Mouse (Mus musculus): Measurements from ENCODE around the gene Hoxa11. TPM values are rescaled to one million over a fixed set of nuclear protein-coding genes. Genes with fewer than 3 reads are reported as not detected.

The Hoxa11 gene
- polyA plus RNA-seq, 1 experiment: not detected

- Histone ChIP-seq H3K36me3 (ENCODE audit: control insufficient read depth, insufficient read depth, low read length) (no peaks in the 10 kb centered on the region), H3K4me1 (ENCODE audit: control insufficient read depth, insufficient read depth, insufficient read length) (peaks cover 3% of the 10 kb centered on the region), H3K27ac (ENCODE audit: insufficient read depth, low read length) (no peak overlapping the region), H3K27me3 (ENCODE audit: control insufficient read depth, insufficient read depth, low read length) (peaks cover 16% of the 10 kb centered on the region), H3K4me3 (ENCODE audit: extremely low read depth, insufficient read depth, insufficient read length) (no peak overlapping the region)
- no peak for DNase-seq (ENCODE audit: low read depth in 1 of 2, low spot score in 2 of 2)
- 51% methylated on average over 12 of the region's 12 CpGs for WGBS
- TF ChIP-seq POLR2A (IDR thresholded peaks at IDR 0.05; ENCODE audit: low read depth, low read length) (no peak), CTCF (IDR thresholded peaks at IDR 0.05; ENCODE audit: extremely low read depth, insufficient read depth, insufficient read length, insufficient replicate concordance) (no peak)
These were observed 35.9 kb downstream of the Hoxa11 start for GRCm38 (mm10) chr6:52209685-52210046.

- no peak for TF ChIP-seq CTCF (IDR thresholded peaks at IDR 0.05; ENCODE audit: extremely low read depth, insufficient read depth, insufficient read length, insufficient replicate concordance)
- no peak for TF ChIP-seq POLR2A (IDR thresholded peaks at IDR 0.05; ENCODE audit: low read depth, low read length)
- WGBS: 24% methylated on average over 18 of the region's 18 CpGs
- 0 out of 2 replicates have a peak overlapping the region, but pooled peaks have one; percentile 5 for H3K4me3 ChIP-seq (ENCODE audit: extremely low read depth, insufficient read depth, insufficient read length)
- H3K4me1 ChIP-seq (ENCODE audit: control insufficient read depth, insufficient read depth, insufficient read length): peaks cover 3% of the 10 kb centered on the region
- peaks cover 16% of the 10 kb centered on the region for H3K27me3 ChIP-seq (ENCODE audit: control insufficient read depth, insufficient read depth, low read length)
- DNase-seq (ENCODE audit: low read depth in 1 of 2, low spot score in 2 of 2): no peak
- no peaks in the 10 kb centered on the region for H3K36me3 ChIP-seq (ENCODE audit: control insufficient read depth, insufficient read depth, low read length)
- H3K27ac ChIP-seq (ENCODE audit: insufficient read depth, low read length): no peak overlapping the region
These were observed 36.5 kb downstream of the Hoxa11 start for GRCm38 (mm10) chr6:52208868-52209684.

GRCm38 (mm10) chr6:52208072-52208867 is 37.3 kb downstream of the Hoxa11 start, which contains the start of gene Hoxa6:
Gene Hoxa6, minus strand, starts transcription at chr6:52208722.
- Histone ChIP-seq H3K4me3 (ENCODE audit: extremely low read depth, insufficient read depth, insufficient read length) (0 out of 2 replicates have a peak within 1 kb of the TSS, but pooled peaks have one; percentile 5), H3K36me3 (ENCODE audit: control insufficient read depth, insufficient read depth, low read length) (no peaks in the 10 kb centered on the region), H3K4me1 (ENCODE audit: control insufficient read depth, insufficient read depth, insufficient read length) (peaks cover 5% of the 10 kb centered on the region), H3K27me3 (ENCODE audit: control insufficient read depth, insufficient read depth, low read length) (peaks cover 13% of the 10 kb centered on the region), H3K27ac (ENCODE audit: insufficient read depth, low read length) (no peak within 1 kb of the TSS)
- TF ChIP-seq POLR2A (IDR thresholded peaks at IDR 0.05; ENCODE audit: low read depth, low read length): no peak
- TF ChIP-seq CTCF (IDR thresholded peaks at IDR 0.05; ENCODE audit: extremely low read depth, insufficient read depth, insufficient read length, insufficient replicate concordance): no peak
- DNase-seq (ENCODE audit: low read depth in 1 of 2, low spot score in 2 of 2): no peak
- 28% methylated on average over 42 of the region's 47 CpGs for WGBS

- Histone ChIP-seq H3K27me3 (ENCODE audit: control insufficient read depth, insufficient read depth, low read length) (peaks cover 10% of the 10 kb centered on the region), H3K4me1 (ENCODE audit: control insufficient read depth, insufficient read depth, insufficient read length) (peaks cover 2% of the 10 kb centered on the region; the same call in 1 of the 2 replicates), H3K4me3 (ENCODE audit: extremely low read depth, insufficient read depth, insufficient read length) (no peak overlapping the region), H3K27ac (ENCODE audit: insufficient read depth, low read length) (no peak overlapping the region), H3K36me3 (ENCODE audit: control insufficient read depth, insufficient read depth, low read length) (no peaks in the 10 kb centered on the region)
- no peak for TF ChIP-seq POLR2A (IDR thresholded peaks at IDR 0.05; ENCODE audit: low read depth, low read length)
- TF ChIP-seq CTCF (IDR thresholded peaks at IDR 0.05; ENCODE audit: extremely low read depth, insufficient read depth, insufficient read length, insufficient replicate concordance): no peak
- DNase-seq (ENCODE audit: low read depth in 1 of 2, low spot score in 2 of 2): no peak
These were observed 38.0 kb downstream of the Hoxa11 start for GRCm38 (mm10) chr6:52207684-52207976.

- H3K4me1 ChIP-seq (ENCODE audit: control insufficient read depth, insufficient read depth, insufficient read length): peaks cover 2% of the 10 kb centered on the region; the same call in 1 of the 2 replicates
These were observed 38.5 kb downstream of the Hoxa11 start for GRCm38 (mm10) chr6:52206882-52207683.

More at GRCm38 (mm10) chr6:52206882-52207683, 38.5 kb downstream of the Hoxa11 start:
- TF ChIP-seq CTCF (IDR thresholded peaks at IDR 0.05; ENCODE audit: extremely low read depth, insufficient read depth, insufficient read length, insufficient replicate concordance): no peak
- TF ChIP-seq POLR2A (IDR thresholded peaks at IDR 0.05; ENCODE audit: low read depth, low read length): no peak
- DNase-seq (ENCODE audit: low read depth in 1 of 2, low spot score in 2 of 2): no peak
- Histone ChIP-seq H3K4me3 (ENCODE audit: extremely low read depth, insufficient read depth, insufficient read length) (no peak overlapping the region), H3K27ac (ENCODE audit: insufficient read depth, low read length) (no peak overlapping the region), H3K36me3 (ENCODE audit: control insufficient read depth, insufficient read depth, low read length) (no peaks in the 10 kb centered on the region), H3K27me3 (ENCODE audit: control insufficient read depth, insufficient read depth, low read length) (peaks cover 8% of the 10 kb centered on the region)
- WGBS: 72% methylated on average over 4 of the region's 4 CpGs
